Mouse (Mus musculus): ENCODE data around the gene Crygb.

DNA sequence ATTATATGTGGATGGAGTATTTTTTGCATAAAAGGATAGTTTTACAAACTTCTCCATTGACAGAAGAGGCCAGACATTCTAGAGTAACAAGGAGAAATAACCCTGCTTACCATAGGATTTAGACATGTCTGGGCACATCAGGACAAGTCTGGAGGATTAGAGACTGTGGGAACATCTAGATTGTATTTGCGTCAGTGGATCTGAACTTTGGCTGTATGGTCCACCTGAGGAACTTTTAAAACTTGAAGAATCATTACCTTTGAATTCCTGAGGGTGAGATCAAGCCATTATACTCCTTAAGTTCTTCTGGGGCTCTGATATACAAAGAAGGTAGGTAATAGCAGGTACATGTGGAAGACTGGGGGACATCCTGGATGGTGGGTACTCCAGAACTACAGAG is 49.6 kb upstream of the Crygb start:
- TF ChIP-seq CTCF (IDR thresholded peaks at IDR 0.05; ENCODE audit: borderline replicate concordance, extremely low read depth, insufficient read depth, insufficient read length) = no peak
- TF ChIP-seq POLR2A (IDR thresholded peaks at IDR 0.05; ENCODE audit: borderline replicate concordance, extremely low read depth, insufficient read depth, insufficient read length, poor library complexity, severe bottlenecking) = no peak

Data from brain, embryonic 14.5 days (tissue).